Mouse (Mus musculus) ES-Bruce4 (cell line): ENCODE measurements around the gene Senp1.

Experiments
- CTCF ChIP-seq: IDR thresholded peaks from one replicate; pipeline ENCODE4 v1.8.1; 2011; ENCODE audit warnings: low read depth, low read length
- EP300 ChIP-seq: IDR thresholded peaks from 2 replicates; pipeline ENCODE4 v1.6.1; 2011; ENCODE audit warnings: low read depth, low read length; ENCODE audit not compliant: insufficient read depth
- POLR2A ChIP-seq: IDR thresholded peaks from one replicate; pipeline ENCODE4 v1.8.1; 2011; ENCODE audit warnings: low read length; ENCODE audit not compliant: insufficient read depth

GRCm38 (mm10) chr15:98035076-98035755 lies 58.3 kb downstream of the Senp1 start:
- no peak for TF ChIP-seq CTCF
- no peak for TF ChIP-seq EP300
- no peak for TF ChIP-seq POLR2A
